Comparison of ENCODE assay signal across 8 mouse cellular contexts in genomic region chr7:62419493-62420360, GRCm38 (mm10). TPM values are rescaled to one million over a fixed set of nuclear protein-coding genes. Genes with fewer than 3 reads are reported as not detected.
DNase-seq lines count a peak whose midpoint lies in the region; ATAC-seq and TF ChIP-seq lines count a peak whose summit lies in the region.

Gene Mkrn3, minus strand, starts transcription at chr7:62420139.

- DNase-seq in frontal cortex, postnatal 10 days (ENCODE audit: low spot score in 2 of 2): peak; percentile 66 to 76
- DNase-seq in embryonic facial prominence, embryonic 11.5 days (ENCODE audit: low spot score): peak; percentile 91
- DNase-seq in heart, adult 8-10 months (ENCODE audit: low spot score): peak; percentile 73
- DNase-seq in kidney, adult 8-10 months: peak; percentile 79 to 89
- peak; percentile 86 for DNase-seq in limb, embryonic 14.5 days (ENCODE audit: low spot score)

- peak within 1 kb of the TSS; percentile 82 for H3K9ac ChIP-seq in embryonic facial prominence, embryonic 11.5 days (replicated peaks; ENCODE audit: low read length)
- peak within 1 kb of the TSS; percentile 75 for H3K9ac ChIP-seq in limb, embryonic 14.5 days (ENCODE audit: low read depth, low read length, severe bottlenecking)
- H3K9ac ChIP-seq in midbrain, embryonic 15.5 days: peak within 1 kb of the TSS; percentile 75
- H3K9ac ChIP-seq in stomach, embryonic 14.5 days (replicated peaks; ENCODE audit: low read depth, low read length): peak within 1 kb of the TSS; percentile 62

- H3K4me1 ChIP-seq in embryonic facial prominence, embryonic 11.5 days (ENCODE audit: control insufficient read depth, insufficient read depth, low read length): no peaks in the 10 kb centered on the region
- peaks cover 3% of the 10 kb centered on the region; the same call in 1 of the 2 replicates for H3K4me1 ChIP-seq in limb, embryonic 14.5 days (ENCODE audit: control insufficient read depth, insufficient read depth, low read length)
- peaks cover 9% of the 10 kb centered on the region for H3K4me1 ChIP-seq in midbrain, embryonic 15.5 days
- no peaks in the 10 kb centered on the region for H3K4me1 ChIP-seq in stomach, embryonic 14.5 days (ENCODE audit: control insufficient read depth, insufficient read depth, low read length)

- peak within 1 kb of the TSS; percentile 78 for H3K27ac ChIP-seq in embryonic facial prominence, embryonic 11.5 days (replicated peaks; ENCODE audit: low read depth, low read length)
- peak within 1 kb of the TSS; percentile 67 for H3K27ac ChIP-seq in limb, embryonic 14.5 days (replicated peaks; ENCODE audit: low read depth, low read length)
- H3K27ac ChIP-seq in midbrain, embryonic 15.5 days: peak within 1 kb of the TSS; percentile 89
- H3K27ac ChIP-seq in stomach, embryonic 14.5 days (ENCODE audit: low read length): no peak within 1 kb of the TSS

- H3K4me2 ChIP-seq in embryonic facial prominence, embryonic 11.5 days (ENCODE audit: low read depth, low read length): peak within 1 kb of the TSS; percentile 61
- peak within 1 kb of the TSS; percentile 62 for H3K4me2 ChIP-seq in limb, embryonic 14.5 days (replicated peaks; ENCODE audit: low read depth, low read length, severe bottlenecking)
- H3K4me2 ChIP-seq in midbrain, embryonic 15.5 days: peak within 1 kb of the TSS; percentile 68
- peak within 1 kb of the TSS; percentile 51 for H3K4me2 ChIP-seq in stomach, embryonic 14.5 days (replicated peaks; ENCODE audit: low read depth, low read length)

- H3K27me3 ChIP-seq in embryonic facial prominence, embryonic 11.5 days (ENCODE audit: control insufficient read depth, insufficient read depth, low read length): no peaks in the 10 kb centered on the region
- no peaks in the 10 kb centered on the region for H3K27me3 ChIP-seq in limb, embryonic 14.5 days (ENCODE audit: control insufficient read depth, insufficient read depth, low read length)
- H3K27me3 ChIP-seq in midbrain, embryonic 15.5 days (replicated peaks): no peaks in the 10 kb centered on the region
- no peaks in the 10 kb centered on the region for H3K27me3 ChIP-seq in stomach, embryonic 14.5 days (ENCODE audit: control insufficient read depth, insufficient read depth, low read length)

- 28% methylated on average over 49 of the region's 49 CpGs for WGBS in embryonic facial prominence, embryonic 11.5 days
- WGBS in limb, embryonic 14.5 days: 26% methylated on average over 47 of the region's 49 CpGs
- 28% methylated on average over 49 of the region's 49 CpGs for WGBS in midbrain, embryonic 15.5 days
- WGBS in stomach, embryonic 14.5 days: 19% methylated on average over 49 of the region's 49 CpGs

- no peak for ATAC-seq in frontal cortex, adult (ENCODE audit: low TSS enrichment)
- peak; percentile 80 for ATAC-seq in embryonic facial prominence, embryonic 11.5 days (replicated peaks; ENCODE audit: insufficient number of reproducible peaks, low FRiP score, low TSS enrichment, low read depth)
- ATAC-seq in limb, embryonic 14.5 days (ENCODE audit: low FRiP score, low read depth): peak; percentile 89
- ATAC-seq in midbrain, embryonic 15.5 days (replicated peaks): peak; percentile 95
- ATAC-seq in stomach, embryonic 14.5 days (ENCODE audit: insufficient number of reproducible peaks, insufficient read depth, low FRiP score, low read depth): peak; percentile 84; the same call in 1 of the 2 replicates

- no peaks in the 10 kb centered on the region for H3K36me3 ChIP-seq in embryonic facial prominence, embryonic 11.5 days (replicated peaks; ENCODE audit: control insufficient read depth, insufficient read depth, low read depth, low read length)
- no peaks in the 10 kb centered on the region for H3K36me3 ChIP-seq in limb, embryonic 14.5 days (ENCODE audit: control insufficient read depth, insufficient read depth, low read length)
- H3K36me3 ChIP-seq in midbrain, embryonic 15.5 days (replicated peaks): no peaks in the 10 kb centered on the region
- no peaks in the 10 kb centered on the region for H3K36me3 ChIP-seq in stomach, embryonic 14.5 days (ENCODE audit: control insufficient read depth, insufficient read depth, low read length)

- no peak for TF ChIP-seq POLR2A in limb, embryonic 14.5 days (IDR thresholded peaks at IDR 0.05; ENCODE audit: borderline replicate concordance, extremely low read depth, insufficient read depth, insufficient read length)

- peak within 1 kb of the TSS; percentile 62 for H3K4me3 ChIP-seq in embryonic facial prominence, embryonic 11.5 days (ENCODE audit: low read depth, low read length)
- H3K4me3 ChIP-seq in limb, embryonic 14.5 days (replicated peaks; ENCODE audit: low read length): peak within 1 kb of the TSS; percentile 72
- peak within 1 kb of the TSS; percentile 73 for H3K4me3 ChIP-seq in midbrain, embryonic 15.5 days
- H3K4me3 ChIP-seq in stomach, embryonic 14.5 days (ENCODE audit: low read depth, low read length): peak within 1 kb of the TSS; percentile 66

- H3K9me3 ChIP-seq in embryonic facial prominence, embryonic 11.5 days (replicated peaks; ENCODE audit: control insufficient read depth, low read length): no peaks in the 10 kb centered on the region
- H3K9me3 ChIP-seq in limb, embryonic 14.5 days (ENCODE audit: control insufficient read depth, low read length): 0 out of 2 replicates have a peak, but pooled peaks cover 8% of the 10 kb centered on the region
- H3K9me3 ChIP-seq in midbrain, embryonic 15.5 days: 0 out of 2 replicates have a peak, but pooled peaks cover 2% of the 10 kb centered on the region
- no peaks in the 10 kb centered on the region for H3K9me3 ChIP-seq in stomach, embryonic 14.5 days (ENCODE audit: control insufficient read depth, low read depth, low read length)

RNA-seq across cellular contexts. Expression of gene Mkrn3, which starts in this region (rescaled TPM):
- polyA plus RNA-seq in embryonic facial prominence, embryonic 11.5 days (2014; fragmentation: Nextera tagmentation; extraction: Ambion mirVana): 10.6 and 10.7 TPM in 2 replicates
- total RNA-seq in heart, adult 8-10 months (2022): under 1 TPM; 0.19 to 0.50 (median 0.36) TPM
- 7.4 and 7.7 TPM in 2 replicates for polyA plus RNA-seq in limb, embryonic 14.5 days (2012; rRNA removed)
- 6.5 and 6.8 TPM in 2 replicates for polyA plus RNA-seq in limb, embryonic 14.5 days (2014; fragmentation: Nextera tagmentation; extraction: Ambion mirVana)
- polyA plus RNA-seq in midbrain, embryonic 15.5 days (2015; fragmentation: Nextera tagmentation; extraction: Ambion mirVana): 24.6 and 24.8 TPM in 2 replicates
- polyA plus RNA-seq in stomach, embryonic 14.5 days (2014; fragmentation: Nextera tagmentation; extraction: Ambion mirVana): 6.2 and 8.6 TPM in 2 replicates

Comparison
In these comparisons a context has a peak if more than half of its experiments do, and no peak if none do; other contexts are left out.
1. Peak in DNase-seq in heart, adult 8-10 months; RNA of the gene not detected or under 1 TPM.